Mouse (Mus musculus) left cerebral cortex, postnatal 25 days (tissue): ENCODE data around the gene Brf1. TPM values are rescaled to one million over a fixed set of nuclear protein-coding genes. Genes with fewer than 3 reads are reported as not detected.

Experiments
- DNase-seq, 2 experiments: peaks; one replicate each; pipeline ENCODE4 v3.0.0; 2022; ENCODE audit warnings: low spot score in 2 of 2, mixed read lengths in 1 of 2
- intact Hi-C: fragments of 180-260 bp; cut with DNase I; formaldehyde crosslinking; loops from one replicate; pipeline ENCODE4 v1.15.1; 2025
- total RNA-seq, 2 experiments: library from RNA; stranded (reverse); gene quantifications; 2 replicates each; pipeline ENCODE4 v1.2.3; 2021

Brf1 gene
- total RNA-seq: 10 to 100 TPM; 45.0 to 50.4 TPM

DNA sequence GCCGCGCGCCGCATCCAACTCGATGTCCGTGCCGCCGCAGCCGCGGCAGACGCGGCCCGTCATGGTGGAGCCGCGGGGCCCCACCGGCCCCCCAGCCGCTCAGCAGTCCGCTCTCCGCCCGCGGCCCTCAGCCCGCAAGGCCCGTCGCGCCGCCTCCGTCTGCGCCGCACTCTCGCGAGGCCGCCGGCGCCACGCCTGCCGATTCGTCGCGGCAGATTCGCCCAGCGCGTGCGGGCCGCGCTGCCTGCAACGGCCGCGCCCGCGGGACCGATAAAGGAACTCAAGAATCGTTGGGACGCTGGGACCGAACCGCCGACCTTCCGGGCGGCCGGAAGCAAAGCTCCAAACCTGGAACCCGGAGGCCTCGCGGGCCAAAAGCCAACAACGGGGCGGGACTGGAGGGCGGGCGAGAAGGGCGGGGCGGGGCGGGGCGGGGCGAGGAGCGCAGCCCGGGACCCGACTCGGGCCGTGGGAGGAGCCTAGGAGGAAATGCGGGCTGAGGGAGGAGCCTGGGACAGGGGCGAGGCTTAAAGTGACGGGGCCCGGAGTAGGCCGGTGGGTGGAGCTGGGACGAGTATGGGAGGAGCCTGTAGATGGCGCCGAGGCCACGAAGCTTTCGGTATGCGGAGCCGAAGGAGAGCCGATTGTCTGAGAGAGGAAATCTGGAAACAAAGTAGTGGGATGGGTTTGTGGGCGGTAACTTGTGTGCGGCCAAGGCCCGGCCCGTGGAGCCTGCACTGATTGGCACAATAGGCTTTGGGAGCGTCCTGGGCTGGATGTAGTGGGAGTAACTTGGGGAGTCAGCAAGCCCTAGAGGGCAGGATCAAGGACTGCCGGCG is at the start of gene Brf1:
TSS of gene Brf1 (minus strand) at position 411 of the 839 bp plus-strand sequence.
- peak; percentile 91 to 97 for DNase-seq
- intact Hi-C loops: loop anchor here (1.0 to 5.0 kb wide), 3 partner anchors 14 to 157 kb away; partner anchors contain the start of genes Mta1, Pacs2 and Tedc1

DNA sequence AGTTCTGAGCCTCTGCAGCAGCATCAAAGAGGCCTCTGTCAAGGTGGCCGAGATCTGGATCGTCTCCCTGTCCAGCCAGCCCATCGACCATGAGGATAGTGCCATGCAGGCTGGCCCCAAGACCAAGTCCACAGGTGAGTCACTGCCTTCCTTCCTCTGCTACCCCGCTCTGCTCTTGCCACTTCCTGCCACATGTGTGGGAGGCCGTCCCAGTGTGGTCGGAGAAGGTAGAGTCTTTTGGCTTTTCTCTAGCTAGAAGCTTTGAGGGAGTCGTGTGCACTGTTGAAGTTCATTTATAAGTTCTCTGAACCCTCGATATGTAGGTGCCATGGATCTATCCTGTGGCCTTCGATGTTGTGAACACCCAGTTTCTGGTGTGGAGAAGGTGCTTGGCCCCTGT is 49.3 kb upstream of the Brf1 start:
- intact Hi-C loops: no loop called here
- no peak for DNase-seq

DNA sequence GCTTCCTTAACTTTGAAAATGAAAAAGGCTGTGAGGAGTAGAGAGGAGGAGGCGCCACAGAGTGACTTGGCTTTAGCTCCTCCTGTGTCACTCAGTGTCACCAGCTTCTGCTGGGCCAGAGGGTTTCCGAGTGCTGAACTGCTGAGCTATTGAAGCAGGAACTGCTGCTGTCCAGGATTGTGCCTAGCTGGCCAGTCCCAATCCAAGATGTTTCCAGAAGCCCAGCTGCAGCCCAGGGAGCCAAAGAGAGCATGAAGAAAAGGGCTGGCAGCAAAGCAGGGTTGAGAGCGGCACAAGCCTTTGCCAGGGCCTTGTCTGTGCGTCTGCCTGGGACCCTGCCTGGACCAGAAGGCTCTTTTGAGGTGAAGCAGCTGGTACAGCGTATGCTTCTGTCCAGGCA is 47.6 kb upstream of the Brf1 start:
- intact Hi-C loops: no loop called here
- peak in 1 of 2 experiments; percentile 31 for DNase-seq

DNA sequence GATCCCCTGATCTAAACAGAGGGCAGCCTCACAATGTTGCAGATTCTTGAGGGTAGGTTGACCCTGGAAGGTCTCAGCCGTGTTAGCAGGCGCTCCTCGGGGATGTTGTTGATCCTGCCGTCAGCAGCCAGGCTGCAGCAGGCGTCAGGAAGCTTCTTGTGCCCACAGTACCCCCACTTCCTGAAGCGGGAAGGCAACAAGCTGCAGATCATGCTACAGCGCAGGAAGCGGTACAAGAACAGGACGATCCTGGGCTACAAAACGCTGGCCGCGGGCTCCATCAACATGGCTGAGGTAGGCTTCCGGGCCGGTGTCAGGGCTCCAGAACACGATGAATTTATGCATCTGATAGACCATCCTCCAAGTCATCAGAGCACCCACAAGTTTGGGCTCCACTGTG is 46.4 kb upstream of the Brf1 start:
- intact Hi-C loops: loop anchor here (2.0 kb wide), 1 partner anchor 42 kb away; no protein-coding TSS in a partner anchor
- DNase-seq: no peak

DNA sequence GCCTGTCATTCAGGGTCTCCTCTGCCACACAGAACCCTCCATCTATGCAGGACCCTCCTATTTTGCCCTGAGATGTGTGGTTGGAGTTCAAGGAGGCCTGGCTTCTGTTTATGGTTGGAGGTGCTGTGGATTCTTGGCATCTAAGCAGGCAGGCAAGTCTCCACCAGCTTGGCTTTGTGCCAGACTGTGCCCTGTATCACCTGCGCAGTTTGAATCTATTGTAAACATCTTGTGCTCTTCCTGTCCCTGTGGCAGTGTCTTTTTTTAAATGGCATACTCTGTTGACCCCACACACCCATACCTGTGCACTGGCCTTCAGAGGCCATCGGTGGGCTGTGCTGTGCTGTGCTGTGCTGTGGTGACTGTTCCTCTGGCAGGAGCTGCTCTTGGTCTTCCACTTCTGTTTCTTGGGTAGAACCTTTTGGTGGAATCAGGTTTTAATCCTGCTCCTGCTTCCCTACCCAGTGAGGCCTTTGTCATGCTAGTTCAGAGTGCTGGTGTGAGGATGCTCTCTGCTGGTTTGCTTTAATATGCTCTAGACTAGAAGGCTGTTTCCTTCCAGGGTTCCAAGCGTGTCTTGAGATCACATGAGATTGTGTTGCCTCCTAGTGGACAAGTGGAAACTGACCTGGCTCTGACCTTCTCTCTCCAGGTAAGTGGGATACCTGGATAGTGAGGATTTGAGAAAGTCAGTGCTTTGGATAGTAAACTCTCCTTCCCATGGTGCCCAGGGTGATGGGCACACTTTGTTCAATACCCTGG is 44.6 kb upstream of the Brf1 start:
- peak; percentile 29 to 40 for DNase-seq
- intact Hi-C loops: no loop called here

DNA sequence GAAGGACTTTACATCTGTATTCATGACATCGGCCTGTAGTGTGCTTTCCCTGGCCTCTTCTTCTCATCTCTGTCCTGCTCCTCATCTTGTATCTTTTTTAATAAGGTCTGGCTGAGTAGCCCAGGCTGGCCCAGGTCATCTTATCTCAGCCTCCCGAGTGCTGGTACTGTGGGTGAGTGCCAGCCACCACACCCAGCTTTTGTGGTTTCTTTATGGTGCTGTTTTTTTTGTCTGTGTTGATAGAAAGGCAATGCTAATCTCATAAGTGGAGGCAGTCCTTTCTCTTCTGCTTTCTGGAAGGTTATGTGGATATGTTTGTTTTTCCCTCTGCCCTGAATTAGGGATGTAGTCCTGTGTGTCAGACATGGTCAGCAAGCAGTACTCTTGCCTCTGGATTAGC is 42.0 kb upstream of the Brf1 start:
- intact Hi-C loops: no loop called here
- DNase-seq: no peak

DNA sequence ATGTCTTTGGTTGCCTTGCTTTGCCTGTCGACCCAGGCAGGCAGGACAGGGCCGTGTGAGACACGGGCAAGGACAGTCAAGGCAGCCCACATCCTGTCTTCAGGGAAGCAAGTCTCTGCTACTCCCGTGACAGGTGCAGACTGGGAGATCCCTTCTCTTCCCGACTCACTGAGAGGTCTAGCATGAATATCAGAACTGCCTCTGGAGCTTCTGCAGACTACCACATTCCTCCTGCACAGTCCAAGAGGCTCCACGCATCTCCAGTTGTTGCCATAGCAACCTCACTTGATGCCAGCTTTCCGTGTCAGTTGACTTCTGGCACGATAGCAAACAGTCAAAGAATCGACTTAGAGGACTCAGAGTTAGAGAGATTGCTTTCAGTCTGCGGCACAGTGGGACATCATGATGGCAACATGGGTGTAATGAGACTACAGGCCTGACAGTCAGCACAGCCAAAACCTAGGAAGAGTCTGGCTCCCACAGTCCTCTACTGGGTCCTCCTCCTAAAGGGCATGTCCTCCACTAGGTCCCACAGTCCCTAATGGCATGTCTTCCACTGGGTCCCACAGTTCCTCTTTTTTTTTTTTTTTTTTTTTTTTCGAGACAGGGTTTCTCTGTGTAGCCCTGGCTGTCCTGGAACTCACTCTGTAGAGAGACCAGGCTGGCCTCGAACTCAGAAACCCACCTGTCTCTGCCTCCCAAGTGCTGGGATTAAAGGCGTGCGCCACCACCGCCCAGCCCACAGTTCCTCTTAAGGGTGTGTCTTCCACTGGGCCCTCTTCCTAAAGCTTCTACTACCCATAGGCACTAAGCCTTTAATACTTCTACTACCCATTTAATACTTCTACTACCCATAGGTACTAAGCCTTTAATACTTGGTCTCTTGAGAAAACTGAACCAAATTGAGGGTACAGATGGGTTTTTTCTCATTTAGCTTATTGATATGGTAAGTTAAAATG is 41.3 kb upstream of the Brf1 start:
- intact Hi-C loops: no loop called here
- DNase-seq: peak; percentile 54 to 86

DNA sequence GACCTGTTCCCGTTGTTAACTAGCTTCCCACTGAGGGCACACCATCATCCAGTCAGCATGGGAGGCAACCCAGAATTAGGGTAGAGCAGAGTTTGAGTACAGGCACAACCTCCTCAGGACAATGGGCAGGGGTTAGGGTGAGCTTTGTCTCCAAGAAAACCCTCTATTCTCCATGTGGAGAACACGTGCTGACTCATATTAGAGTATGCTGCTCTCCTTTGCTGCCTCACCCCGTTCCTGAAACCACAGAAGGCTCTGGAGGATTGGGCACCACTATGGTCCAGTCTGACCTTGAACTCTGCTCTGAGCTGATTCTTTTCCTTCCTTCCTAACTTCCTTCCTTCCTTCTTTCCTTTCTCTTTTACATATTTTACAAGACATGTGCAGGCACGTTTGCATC is 37.9 kb upstream of the Brf1 start:
- DNase-seq: no peak
- intact Hi-C loops: no loop called here

DNA sequence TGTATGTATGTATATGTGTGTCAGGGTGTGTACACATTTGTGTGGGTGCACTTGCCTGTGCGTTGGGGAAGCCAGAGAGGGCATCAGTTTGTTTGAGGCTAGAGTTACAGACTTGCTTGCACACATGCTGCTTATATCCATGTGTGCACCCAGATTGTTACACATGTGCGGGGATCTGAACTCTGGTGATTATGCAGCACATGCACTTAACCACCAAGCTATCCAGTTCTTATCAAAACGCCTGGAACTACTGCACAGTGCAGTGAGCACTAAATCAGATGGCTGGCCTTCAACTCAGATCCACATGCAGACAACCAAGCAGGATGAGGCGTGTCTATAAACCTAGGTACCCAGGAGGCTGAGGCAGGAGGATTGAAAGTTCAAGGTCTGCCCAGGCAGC is 36.5 kb upstream of the Brf1 start:
- DNase-seq: no peak
- intact Hi-C loops: no loop called here

DNA sequence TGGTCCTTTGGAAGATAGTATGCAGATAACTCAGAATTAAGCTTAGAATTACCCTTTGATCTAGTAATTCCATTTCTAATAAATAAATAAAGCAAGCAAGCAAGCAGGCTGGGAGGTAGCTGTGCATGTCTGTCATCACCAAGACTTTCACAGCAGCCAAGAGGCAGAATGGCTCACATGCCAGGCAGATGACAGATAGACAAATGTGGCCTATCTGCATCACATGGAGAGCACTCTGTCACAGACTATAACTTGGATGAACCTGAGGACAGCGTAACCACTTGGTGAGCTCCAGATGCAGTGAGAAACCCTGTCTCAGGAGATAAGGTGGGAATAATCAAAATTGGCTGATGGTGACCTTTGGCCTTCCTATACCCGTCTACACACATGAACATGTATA is 34.6 kb upstream of the Brf1 start:
- intact Hi-C loops: no loop called here
- DNase-seq: no peak

DNA sequence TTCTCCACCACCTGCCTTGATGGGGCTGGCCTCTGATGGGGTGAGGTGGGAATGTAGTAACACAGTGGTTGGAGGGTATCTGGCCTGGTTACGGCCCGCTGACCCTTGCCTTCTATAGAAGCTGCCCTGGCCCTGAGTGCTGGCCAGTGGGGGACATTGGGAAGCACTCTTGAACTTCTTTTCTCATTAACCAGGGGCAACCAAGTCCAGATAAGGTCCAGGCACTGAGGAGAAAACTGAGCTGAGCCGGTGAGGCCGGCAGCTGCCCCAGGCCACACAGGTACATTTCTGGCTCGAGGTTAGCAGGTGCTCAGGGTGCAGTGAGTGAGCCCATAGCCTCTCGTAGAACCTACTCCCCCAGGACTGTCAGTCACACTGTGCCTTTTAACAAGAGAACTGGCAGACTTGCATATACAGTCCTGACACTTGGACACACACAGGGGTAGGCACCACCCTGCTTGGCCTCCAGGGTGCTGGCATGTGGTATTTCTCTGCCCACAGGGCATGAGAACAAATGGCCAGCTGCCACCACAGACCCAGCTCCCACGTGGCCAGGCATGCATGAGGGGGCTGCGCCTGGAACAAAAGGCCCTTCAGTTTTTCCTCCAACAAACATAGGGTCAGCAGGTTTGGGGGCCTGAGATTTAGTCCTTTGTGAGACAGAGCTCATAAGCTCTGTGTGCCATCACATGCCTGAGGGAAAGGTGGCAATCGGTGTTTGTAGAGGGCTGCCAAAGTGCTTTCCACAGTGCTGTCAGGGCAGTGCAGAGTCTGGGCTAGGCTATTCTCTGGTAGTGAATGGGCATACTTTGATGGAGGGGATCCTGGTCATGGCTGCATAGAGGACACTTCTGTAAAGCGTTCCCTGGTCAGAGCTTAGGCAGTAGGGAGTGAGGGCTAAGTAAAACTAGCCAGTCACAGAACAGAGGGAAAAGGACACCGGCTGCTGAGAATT is 32.1 kb upstream of the Brf1 start:
- DNase-seq: peak in 1 of 2 experiments; percentile 28
- intact Hi-C loops: no loop called here

DNA sequence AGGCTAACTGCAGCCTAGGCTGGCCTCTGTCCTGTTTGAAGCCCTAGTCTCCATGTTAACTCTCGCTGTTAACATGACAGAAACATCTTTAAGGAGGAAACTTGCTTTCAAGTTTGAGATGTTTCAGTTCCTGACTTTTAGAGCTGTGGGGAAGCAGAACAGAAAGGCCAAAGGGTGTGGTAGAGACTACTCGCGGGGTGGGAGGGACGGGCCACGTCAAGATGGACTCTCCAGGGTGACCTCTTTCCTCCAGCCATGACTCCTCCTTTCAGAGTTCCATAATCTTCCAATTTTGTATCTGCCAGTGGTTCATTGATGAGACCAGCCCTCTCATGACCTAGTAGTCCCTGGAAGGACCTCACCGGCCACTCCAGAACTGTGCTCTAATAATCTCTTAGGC is 30.9 kb upstream of the Brf1 start:
- intact Hi-C loops: no loop called here
- DNase-seq: no peak

DNA sequence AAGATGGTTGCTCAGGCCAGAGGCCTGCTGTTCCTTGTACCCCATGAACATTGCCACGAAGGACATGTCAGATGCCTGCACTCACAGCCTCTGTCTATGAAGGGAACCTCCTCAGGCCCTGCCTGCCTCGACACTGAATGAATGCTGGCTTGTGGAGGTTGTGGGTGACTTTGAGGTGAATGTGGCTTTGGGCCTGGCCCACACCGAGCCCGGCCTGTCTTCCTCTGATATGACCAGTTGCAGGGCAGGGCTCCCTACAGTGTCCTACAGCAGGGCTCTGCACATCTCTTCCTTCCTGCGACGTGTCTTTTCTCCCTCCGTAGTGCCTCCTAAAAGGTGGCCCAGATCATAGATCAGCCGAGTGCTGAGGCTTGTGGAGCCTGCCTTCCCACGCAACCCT is 30.5 kb upstream of the Brf1 start:
- no peak for DNase-seq
- intact Hi-C loops: no loop called here

DNA sequence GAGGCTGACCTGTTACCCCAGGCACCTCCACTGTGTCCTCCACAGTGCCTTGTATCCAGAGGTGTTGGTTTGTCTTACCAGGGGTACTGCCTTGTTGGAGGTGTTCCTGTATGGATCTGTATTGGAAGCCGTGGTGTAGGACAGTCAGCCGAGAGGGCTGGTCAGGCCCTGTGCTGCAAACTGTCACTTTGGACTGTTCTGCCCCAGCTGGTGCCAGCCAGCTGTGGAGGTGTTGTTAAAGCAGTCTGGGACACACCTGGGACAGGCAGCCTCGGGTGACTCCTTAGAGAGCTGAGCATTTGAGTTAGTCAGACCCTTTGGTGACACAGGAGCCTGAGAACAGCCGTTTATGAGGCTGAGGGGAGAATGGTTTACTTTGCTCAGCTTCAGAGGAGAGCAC is 29.5 kb upstream of the Brf1 start:
- intact Hi-C loops: no loop called here
- no peak for DNase-seq

DNA sequence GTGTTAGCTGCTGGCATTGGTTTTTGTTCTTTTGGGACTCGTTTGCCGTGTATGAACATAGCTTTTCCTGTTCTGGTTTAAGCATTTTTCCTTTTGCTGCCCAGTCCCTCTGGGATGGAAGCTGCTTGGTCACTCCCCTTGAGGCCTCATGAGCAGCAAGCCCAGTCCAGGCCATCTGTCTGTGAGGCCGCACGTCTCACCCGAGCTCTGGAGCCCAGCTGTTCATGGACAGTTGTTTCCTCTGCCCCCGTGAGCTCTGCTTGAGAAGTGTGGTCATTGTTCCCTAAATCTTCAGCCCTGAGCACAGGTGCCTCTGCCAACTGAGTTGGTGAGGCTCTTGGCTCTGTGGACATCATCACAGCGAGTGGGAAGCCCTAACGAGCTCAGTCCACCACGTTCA is 28.4 kb upstream of the Brf1 start:
- intact Hi-C loops: no loop called here
- no peak for DNase-seq

DNA sequence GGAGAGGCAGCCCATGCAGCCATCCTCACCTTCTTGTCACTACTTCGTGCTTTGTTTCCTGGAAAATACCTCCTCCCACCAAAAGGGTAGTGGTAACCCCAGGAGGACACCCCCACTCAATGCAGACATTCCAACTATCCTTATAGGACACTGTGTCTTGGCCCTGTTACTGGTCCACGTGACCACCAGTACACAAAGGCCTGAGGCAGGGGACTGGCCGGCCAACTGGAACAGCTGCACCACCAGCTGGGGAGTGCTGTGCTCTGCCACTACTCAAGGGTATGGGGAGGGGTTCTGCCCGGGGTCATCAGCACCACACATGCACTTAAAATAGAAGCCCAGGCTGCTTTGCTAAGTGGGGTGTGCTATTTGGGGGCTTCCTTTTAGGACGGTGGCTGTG is 27.6 kb upstream of the Brf1 start:
- no peak for DNase-seq
- intact Hi-C loops: no loop called here

DNA sequence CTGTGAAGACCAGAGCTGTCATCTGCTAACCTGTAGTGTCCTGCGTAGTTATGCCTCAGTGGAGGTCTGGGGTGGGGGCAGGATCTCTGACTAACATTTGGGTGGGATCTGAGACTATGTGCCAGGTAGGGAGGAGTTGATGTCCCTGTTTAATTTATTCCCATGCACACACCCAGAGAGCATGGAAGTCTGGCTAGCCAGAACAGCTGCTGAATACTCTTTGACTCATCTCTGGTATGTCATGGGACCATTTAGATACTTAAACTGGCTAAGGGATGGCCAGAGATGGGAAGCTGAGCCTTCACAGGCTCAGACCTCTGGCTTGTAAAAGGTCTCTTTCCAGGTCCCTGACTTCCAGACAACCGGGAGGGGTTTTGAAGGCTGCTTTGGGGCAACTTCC is 27.0 kb upstream of the Brf1 start:
- intact Hi-C loops: no loop called here
- no peak for DNase-seq

DNA sequence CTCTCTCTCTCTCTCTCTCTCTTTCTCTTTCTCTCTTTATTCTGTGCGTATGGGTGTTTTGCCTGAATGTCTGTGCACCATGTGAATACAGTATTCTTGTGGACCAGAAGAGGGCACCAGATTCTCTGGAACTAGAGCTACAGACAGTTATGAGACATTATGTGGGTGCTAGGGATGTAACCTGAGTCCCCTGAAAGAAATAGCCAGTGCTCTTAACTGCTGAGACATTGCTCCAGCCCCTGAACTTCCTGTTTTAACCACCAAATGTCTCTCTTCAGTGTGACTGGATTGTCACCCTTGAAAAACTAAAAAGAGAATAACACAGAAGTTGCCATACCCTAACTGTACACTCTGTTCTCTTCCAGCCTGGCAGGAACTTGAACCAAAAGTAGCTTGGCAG is 26.1 kb upstream of the Brf1 start:
- DNase-seq: no peak
- intact Hi-C loops: no loop called here

DNA sequence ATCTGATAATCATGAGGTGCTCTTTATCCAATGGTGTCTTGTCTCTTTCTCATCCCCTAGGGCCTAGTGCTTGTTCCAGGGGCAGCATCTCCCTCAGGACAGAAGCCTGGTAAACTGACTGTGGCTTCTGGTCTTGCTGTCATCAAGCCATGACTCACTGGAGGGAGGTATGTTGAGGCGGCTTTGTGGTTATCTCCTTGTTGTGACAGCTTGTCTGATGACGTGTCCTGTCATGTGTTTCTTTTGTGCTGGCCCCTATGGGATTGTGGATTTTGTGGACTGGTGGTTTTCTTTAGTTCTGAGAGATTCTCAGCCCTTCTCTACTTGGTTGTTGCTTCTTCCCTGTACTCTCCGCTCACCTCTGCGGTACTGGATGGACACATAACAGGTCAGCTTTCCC is 22.6 kb upstream of the Brf1 start:
- intact Hi-C loops: no loop called here

More for the DNA sequence above, 22.6 kb upstream of the Brf1 start:
- no peak for DNase-seq
